Mouse (Mus musculus): ENCODE results near the gene Clca1. TPM values are rescaled to one million over a fixed set of nuclear protein-coding genes. Genes with fewer than 3 reads are reported as not detected.

Gene Clca1
- total RNA-seq, 2 experiments from 2014 or later, result not detected

Other genes starting within 250 kb of the Clca1 start
- gene Clca3a2, start 213.3 kb downstream of the Clca1 start, total RNA-seq (2021), result under 1 TPM in 1 of 2 experiments, not detected in 1; 0.10 TPM
- gene Clca3b, start 183.4 kb downstream of the Clca1 start, total RNA-seq (2021), result not detected
- not detected for gene Clca4b, start 100.2 kb downstream of the Clca1 start, total RNA-seq (2021)
- not detected for gene Clca4a, start 57.7 kb downstream of the Clca1 start, total RNA-seq (2021)
- under 1 TPM in 1 of 2 experiments, not detected in 1; 0.13 TPM for gene Clca2, start 66.7 kb upstream of the Clca1 start, total RNA-seq (2021)
- 10 to 100 TPM; 16.4 to 23.5 TPM for gene Odf2l, start 85.8 kb upstream of the Clca1 start, total RNA-seq (2021)